Mouse (Mus musculus): ENCODE data around the gene Zfpm1.

Zfpm1 gene

GRCm38 (mm10) chr8:122376365-122377231, 94.7 kb downstream of the Zfpm1 start, which contains the start of gene Zc3h18:
Gene Zc3h18 (plus strand): TSS chr8:122376609.
- DNase-seq (ENCODE audit: low spot score in 2 of 2), result peak; percentile 99

- no peak for DNase-seq (ENCODE audit: low spot score in 2 of 2)
These were observed 101.1 kb downstream of the Zfpm1 start for GRCm38 (mm10) chr8:122383039-122383438.

Measured in left cerebral cortex, adult 9 months (tissue).